Mouse (Mus musculus) small intestine, adult 2 months (tissue): ENCODE measurements around the gene Kcnq5. TPM values are rescaled to one million over a fixed set of nuclear protein-coding genes. Genes with fewer than 3 reads are reported as not detected.

ENCODE experiments used
- H3K27ac ChIP-seq: fragments of 200-500 bp; 2 replicates; pipeline ENCODE4 v1.5.1; 2012; ENCODE audit warnings: low read depth, low read length, control low read depth, inconsistent platforms; ENCODE audit not compliant: insufficient read depth
- H3K27me3 ChIP-seq: fragments of 200-500 bp; 2 replicates; pipeline ENCODE4 v1.6.1; 2012; ENCODE audit warnings: mild to moderate bottlenecking, moderate library complexity, low read length, inconsistent platforms; ENCODE audit not compliant: control insufficient read depth, insufficient read depth
- H3K36me3 ChIP-seq: fragments of 200-500 bp; 2 replicates; pipeline ENCODE4 v1.6.1; 2012; ENCODE audit warnings: mild to moderate bottlenecking, low read length, control low read depth, inconsistent platforms; ENCODE audit not compliant: control insufficient read depth, insufficient read depth
- H3K4me1 ChIP-seq: fragments of 200-500 bp; 2 replicates; pipeline ENCODE4 v1.6.1; 2012; ENCODE audit warnings: low read length, inconsistent platforms, mixed read lengths; ENCODE audit not compliant: control insufficient read depth, insufficient read depth, insufficient read length
- H3K4me3 ChIP-seq: fragments of 200-500 bp; 2 replicates; pipeline ENCODE4 v1.5.1; 2012; ENCODE audit warnings: low read depth, mild to moderate bottlenecking, control low read depth, inconsistent platforms, low read length, moderate library complexity
- CTCF ChIP-seq: fragments of 200-500 bp; IDR thresholded peaks from 2 replicates; pipeline ENCODE4 v1.5.1; 2012; ENCODE audit warnings: low read depth, mild to moderate bottlenecking, control low read depth, inconsistent platforms, low read length, moderate library complexity, mixed read lengths; ENCODE audit not compliant: insufficient replicate concordance, insufficient read length; ENCODE audit errors: extremely low read depth
- POLR2A ChIP-seq: fragments of 200-500 bp; IDR thresholded peaks from 2 replicates; pipeline ENCODE4 v1.6.1; 2012; ENCODE audit warnings: low read depth, mild to moderate bottlenecking, control low read depth, inconsistent platforms, low read length, moderate library complexity
- WGBS: fragments of 180-500 bp; shearing (Covaris S2); methylation state at CpG from one replicate; pipeline ENCODE4 v1.1.7; 2018; 5-methylcytosine and 5-hydroxymethylcytosine counted together
- polyA plus RNA-seq: library from polyadenylated mRNA; depleted of rRNA; stranded (reverse); fragments of >200 nt; gene quantifications from 2 replicates; pipeline ENCODE4 v1.2.3, GENCODE M21; 2012

Gene Kcnq5
- polyA plus RNA-seq, 1 experiment: 0.22 TPM

DNA sequence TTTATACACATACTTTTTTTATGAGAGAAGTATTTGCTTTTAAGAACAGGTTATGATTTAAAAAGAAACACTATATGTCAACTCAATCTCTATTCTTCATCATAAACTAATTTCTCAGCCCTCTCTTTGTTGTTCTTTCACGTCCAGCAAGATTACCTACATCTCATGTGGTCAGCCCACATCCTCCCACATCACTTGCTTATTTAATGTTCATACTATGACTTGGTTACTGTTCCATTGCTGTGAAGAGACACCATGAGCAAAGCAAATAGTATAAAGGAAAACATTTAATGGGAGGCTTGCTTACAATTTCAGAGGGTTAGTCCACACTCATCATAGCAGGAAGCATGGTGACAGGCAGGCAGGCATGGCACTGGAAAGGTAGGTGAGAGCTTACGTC lies 124.4 kb downstream of the Kcnq5 start:
- no peak overlapping the region for H3K27ac ChIP-seq
- H3K4me3 ChIP-seq: no peak overlapping the region
- H3K4me1 ChIP-seq: no peaks in the 10 kb centered on the region
- TF ChIP-seq POLR2A (no peak), CTCF (no peak)
- no peaks in the 10 kb centered on the region for H3K36me3 ChIP-seq
- WGBS: 64% methylated on average over 2 of the region's 2 CpGs
- no peaks in the 10 kb centered on the region for H3K27me3 ChIP-seq

DNA sequence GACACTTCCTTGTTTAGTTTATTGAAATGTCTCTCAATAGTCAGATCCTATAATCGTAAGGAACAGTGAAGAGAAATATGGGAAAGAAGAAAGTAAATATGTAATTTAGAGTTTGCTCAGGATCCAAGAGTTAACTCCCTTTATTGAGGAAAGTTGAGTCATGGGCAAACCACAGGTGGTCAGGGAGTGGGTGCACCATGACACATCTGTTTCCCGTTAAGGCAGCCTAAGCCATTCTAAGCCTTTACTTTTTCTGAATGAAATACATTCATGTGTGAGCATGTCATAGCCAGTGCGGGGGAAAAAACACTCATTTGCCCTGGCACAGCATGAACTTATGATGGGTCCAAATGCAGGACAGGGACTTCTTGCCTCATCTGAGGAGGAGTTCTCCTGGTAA lies 125.4 kb downstream of the Kcnq5 start:
- Histone ChIP-seq H3K27me3 (no peaks in the 10 kb centered on the region), H3K36me3 (no peaks in the 10 kb centered on the region), H3K4me1 (no peaks in the 10 kb centered on the region), H3K4me3 (no peak overlapping the region), H3K27ac (no peak overlapping the region)
- TF ChIP-seq CTCF: no peak
- no peak for TF ChIP-seq POLR2A
- WGBS: 80% methylated on average over 3 of the region's 3 CpGs

DNA sequence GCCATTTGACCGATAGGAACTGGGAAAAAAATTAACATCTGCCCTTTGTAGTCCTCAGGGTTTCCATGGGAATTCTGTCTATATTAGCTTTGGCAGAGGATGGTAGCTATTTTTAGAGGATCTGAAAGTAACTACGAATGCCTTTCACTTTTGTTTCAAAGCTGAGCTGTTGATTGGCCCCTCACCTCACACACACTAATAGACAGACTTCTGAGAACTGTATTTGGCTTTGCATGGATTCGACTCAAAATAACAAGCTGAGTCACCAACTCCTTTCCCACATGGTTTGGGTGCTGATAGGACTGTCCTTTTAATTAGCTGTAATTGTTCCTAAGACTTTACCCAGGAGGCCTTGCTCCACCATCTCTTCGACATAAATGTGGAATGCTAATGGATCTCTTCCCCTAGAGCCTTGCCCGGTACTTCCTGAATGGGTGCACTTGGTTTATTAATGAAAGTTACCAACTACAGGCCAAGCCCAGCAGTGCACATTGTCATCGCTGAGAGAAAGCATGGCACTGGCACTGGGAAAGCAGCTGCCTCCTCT lies 131.8 kb downstream of the Kcnq5 start:
- Histone ChIP-seq H3K4me3 (no peak overlapping the region), H3K27me3 (no peaks in the 10 kb centered on the region), H3K36me3 (no peaks in the 10 kb centered on the region), H3K4me1 (no peaks in the 10 kb centered on the region), H3K27ac (no peak overlapping the region)
- 61% methylated on average over 6 of the region's 6 CpGs for whole genome bisulfite sequencing
- TF ChIP-seq POLR2A (no peak), CTCF (no peak)

DNA sequence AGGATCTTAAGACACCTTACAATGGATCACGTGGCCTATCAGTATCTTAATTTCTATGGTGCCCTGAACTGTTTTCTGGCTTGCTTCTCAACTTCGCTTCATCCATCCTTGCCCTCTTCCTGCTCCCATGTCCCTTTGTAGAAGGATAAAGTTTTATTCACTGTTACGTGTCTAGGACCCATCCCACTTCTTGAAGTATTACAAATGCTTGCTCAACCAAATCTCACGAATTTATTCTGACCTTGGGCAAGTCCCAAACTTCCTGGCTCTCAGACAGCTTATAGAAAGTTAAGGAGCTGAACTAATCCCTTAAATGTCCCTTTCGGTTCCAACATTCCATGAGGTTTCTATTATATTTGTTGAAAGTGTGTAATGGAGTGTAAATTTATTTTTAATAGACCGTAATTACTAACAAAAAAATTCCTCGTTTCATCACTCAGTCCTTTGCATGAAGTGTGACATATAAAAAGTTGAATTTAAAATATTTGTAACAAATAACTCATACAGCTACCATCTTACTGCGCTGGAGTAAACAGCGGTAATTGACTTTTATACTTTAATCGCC lies 141.6 kb downstream of the Kcnq5 start:
- TF ChIP-seq POLR2A (no peak), CTCF (no peak)
- Histone ChIP-seq H3K27me3 (no peaks in the 10 kb centered on the region), H3K27ac (no peak overlapping the region), H3K4me1 (no peaks in the 10 kb centered on the region), H3K4me3 (no peak overlapping the region), H3K36me3 (no peaks in the 10 kb centered on the region)
- 78% methylated on average over 10 of the region's 10 CpGs for WGBS

DNA sequence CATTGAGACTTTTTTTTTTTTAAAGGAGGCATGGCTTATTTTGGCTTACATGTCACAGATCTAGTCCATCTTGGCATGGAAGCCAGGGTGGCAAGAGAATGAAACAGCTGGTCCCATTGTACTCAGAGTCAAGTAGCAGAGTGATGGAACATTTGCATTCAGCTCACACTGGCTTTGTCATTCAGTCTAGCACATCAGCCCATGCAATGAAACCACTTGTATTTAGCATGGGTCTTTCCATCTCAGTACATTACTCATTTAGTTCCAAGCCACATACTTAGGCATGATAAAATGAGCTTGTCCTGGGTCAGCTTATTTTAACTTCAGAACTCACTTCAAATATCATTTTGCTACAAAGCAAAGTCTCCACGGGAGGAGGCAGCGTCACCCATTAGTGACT lies 156.7 kb downstream of the Kcnq5 start:
- Histone ChIP-seq H3K27me3 (no peaks in the 10 kb centered on the region), H3K4me1 (no peaks in the 10 kb centered on the region), H3K4me3 (no peak overlapping the region), H3K27ac (no peak overlapping the region), H3K36me3 (no peaks in the 10 kb centered on the region)
- WGBS: 87% methylated on average over 2 of the region's 2 CpGs
- TF ChIP-seq POLR2A: no peak

DNA sequence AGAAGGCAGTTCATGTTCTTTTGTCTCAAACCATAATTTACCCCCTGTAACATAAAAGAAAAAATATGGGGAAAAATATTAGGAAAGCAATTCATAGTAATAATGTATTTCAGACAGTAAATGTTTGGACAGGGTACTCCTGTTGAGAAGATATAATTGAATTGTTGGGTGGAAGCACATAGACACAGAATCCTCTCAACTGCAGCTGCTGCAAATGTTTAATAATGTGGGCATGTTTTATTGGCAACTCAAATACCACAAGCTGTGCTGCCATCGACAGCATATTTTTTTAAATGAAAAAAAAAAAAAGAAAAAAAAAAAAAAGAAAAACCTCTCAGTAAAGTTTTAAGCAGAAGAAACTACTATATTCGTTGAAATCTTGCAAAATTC lies 157.3 kb downstream of the Kcnq5 start:
- Histone ChIP-seq H3K36me3 (no peaks in the 10 kb centered on the region), H3K4me3 (no peak overlapping the region), H3K4me1 (no peaks in the 10 kb centered on the region), H3K27ac (no peak overlapping the region), H3K27me3 (no peaks in the 10 kb centered on the region)
- 55% methylated on average over 2 of the region's 2 CpGs for WGBS
- TF ChIP-seq CTCF (no peak), POLR2A (no peak)

DNA sequence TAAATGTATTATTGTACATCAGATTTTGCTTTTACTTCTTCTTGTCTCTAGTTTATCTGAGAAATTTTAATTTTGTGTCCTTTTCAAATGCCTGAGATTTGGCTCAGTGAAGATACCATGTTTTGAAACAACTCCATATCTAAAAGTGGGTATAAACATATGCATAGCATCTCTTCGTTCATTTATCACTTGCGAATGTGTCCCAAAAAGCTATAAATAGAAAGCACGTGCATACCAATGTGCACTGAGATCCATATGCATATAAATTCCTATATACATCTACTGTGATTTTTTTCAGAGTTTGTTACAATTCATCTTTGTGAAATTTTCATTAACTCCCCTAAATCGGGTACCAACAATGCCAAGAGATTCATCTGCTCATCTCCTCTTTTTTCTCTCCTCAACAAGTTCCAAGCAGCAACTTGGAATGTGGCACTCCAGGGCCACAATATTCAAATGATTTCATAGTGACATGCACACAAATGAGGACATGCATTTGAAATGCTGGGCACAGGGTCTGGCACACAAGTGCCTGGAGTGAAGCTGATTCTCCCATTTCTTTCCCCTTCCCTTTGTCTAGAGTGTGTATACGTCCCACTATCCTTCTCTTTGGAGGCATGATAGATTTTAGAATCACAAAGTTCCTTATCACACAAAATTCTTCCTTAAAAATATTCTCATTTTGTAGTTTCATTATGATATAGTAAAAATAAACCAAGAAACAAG lies 157.8 kb downstream of the Kcnq5 start:
- H3K27ac ChIP-seq: no peak overlapping the region
- H3K4me1 ChIP-seq: no peaks in the 10 kb centered on the region
- H3K4me3 ChIP-seq: no peak overlapping the region
- no peaks in the 10 kb centered on the region for H3K27me3 ChIP-seq
- TF ChIP-seq CTCF (no peak), POLR2A (no peak)
- WGBS: 83% methylated on average over 5 of the region's 5 CpGs
- no peaks in the 10 kb centered on the region for H3K36me3 ChIP-seq
